Mouse (Mus musculus): ENCODE measurements around the gene Tbpl1. TPM values are rescaled to one million over a fixed set of nuclear protein-coding genes. Genes with fewer than 3 reads are reported as not detected.

Tbpl1 gene
- polyA plus RNA-seq, 1 experiment from 2014 or later = 111 TPM

GRCm38 (mm10) chr10:22700773-22701172, 31.0 kb downstream of the Tbpl1 start:
- Histone ChIP-seq H3K27me3 (ENCODE audit: control insufficient read depth, insufficient read depth, low read length) (no peaks in the 10 kb centered on the region), H3K9ac (ENCODE audit: low read length) (no peak overlapping the region), H3K4me1 (replicated peaks; ENCODE audit: control insufficient read depth, insufficient read depth, low read length) (no peaks in the 10 kb centered on the region), H3K36me3 (ENCODE audit: control insufficient read depth, insufficient read depth, low read length) (peaks cover under 1% of the 10 kb centered on the region; the same call in 1 of the 2 replicates), H3K4me3 (ENCODE audit: low read depth, low read length) (no peak overlapping the region), H3K4me2 (ENCODE audit: low read depth, low read length, severe bottlenecking) (no peak overlapping the region), H3K27ac (ENCODE audit: low read depth, low read length) (no peak overlapping the region), H3K9me3 (ENCODE audit: control insufficient read depth, low read length) (no peaks in the 10 kb centered on the region)
- WGBS = 94% methylated on average over 9 of the region's 9 CpGs
- DNase-seq (ENCODE audit: low spot score) (no peak), ATAC-seq (replicated peaks; ENCODE audit: low FRiP score) (no peak)

- WGBS = 82% methylated on average over 19 of the region's 19 CpGs
- Histone ChIP-seq H3K4me1 (replicated peaks; ENCODE audit: control insufficient read depth, insufficient read depth, low read length) (no peaks in the 10 kb centered on the region), H3K4me2 (ENCODE audit: low read depth, low read length, severe bottlenecking) (no peak overlapping the region), H3K27me3 (ENCODE audit: control insufficient read depth, insufficient read depth, low read length) (no peaks in the 10 kb centered on the region), H3K27ac (ENCODE audit: low read depth, low read length) (no peak overlapping the region), H3K4me3 (ENCODE audit: low read depth, low read length) (no peak overlapping the region), H3K9me3 (ENCODE audit: control insufficient read depth, low read length) (no peaks in the 10 kb centered on the region), H3K9ac (ENCODE audit: low read length) (no peak overlapping the region), H3K36me3 (ENCODE audit: control insufficient read depth, insufficient read depth, low read length) (no peaks in the 10 kb centered on the region)
- DNase-seq (ENCODE audit: low spot score) (no peak), ATAC-seq (replicated peaks; ENCODE audit: low FRiP score) (no peak)
Observed at GRCm38 (mm10) chr10:22699487-22700335, 32.0 kb downstream of the Tbpl1 start.

- no peaks in the 10 kb centered on the region for H3K9me3 ChIP-seq (ENCODE audit: control insufficient read depth, low read length)
- H3K4me3 ChIP-seq (ENCODE audit: low read depth, low read length) = no peak overlapping the region
- no peak overlapping the region for H3K27ac ChIP-seq (ENCODE audit: low read depth, low read length)
- no peak overlapping the region for H3K9ac ChIP-seq (ENCODE audit: low read length)
- no peaks in the 10 kb centered on the region for H3K36me3 ChIP-seq (ENCODE audit: control insufficient read depth, insufficient read depth, low read length)
- no peaks in the 10 kb centered on the region for H3K4me1 ChIP-seq (replicated peaks; ENCODE audit: control insufficient read depth, insufficient read depth, low read length)
- no peak overlapping the region for H3K4me2 ChIP-seq (ENCODE audit: low read depth, low read length, severe bottlenecking)
- no peaks in the 10 kb centered on the region for H3K27me3 ChIP-seq (ENCODE audit: control insufficient read depth, insufficient read depth, low read length)
- 94% methylated on average over 9 of the region's 9 CpGs for WGBS
- no peak for ATAC-seq (replicated peaks; ENCODE audit: low FRiP score)
- no peak for DNase-seq (ENCODE audit: low spot score)
Observed at GRCm38 (mm10) chr10:22698158-22698953, 33.4 kb downstream of the Tbpl1 start.

- DNase-seq (ENCODE audit: low spot score) = no peak
- no peaks in the 10 kb centered on the region for H3K27me3 ChIP-seq (ENCODE audit: control insufficient read depth, insufficient read depth, low read length)
- ATAC-seq (replicated peaks; ENCODE audit: low FRiP score) = no peak
- H3K9ac ChIP-seq (ENCODE audit: low read length) = no peak overlapping the region
- no peaks in the 10 kb centered on the region for H3K36me3 ChIP-seq (ENCODE audit: control insufficient read depth, insufficient read depth, low read length)
- no peak overlapping the region for H3K4me2 ChIP-seq (ENCODE audit: low read depth, low read length, severe bottlenecking)
- H3K4me3 ChIP-seq (ENCODE audit: low read depth, low read length) = no peak overlapping the region
- no peaks in the 10 kb centered on the region for H3K9me3 ChIP-seq (ENCODE audit: control insufficient read depth, low read length)
- no peak overlapping the region for H3K27ac ChIP-seq (ENCODE audit: low read depth, low read length)
- no peaks in the 10 kb centered on the region for H3K4me1 ChIP-seq (replicated peaks; ENCODE audit: control insufficient read depth, insufficient read depth, low read length)
- 91% methylated on average over 7 of the region's 7 CpGs for WGBS
Observed at GRCm38 (mm10) chr10:22696864-22697263, 34.9 kb downstream of the Tbpl1 start.

- Histone ChIP-seq H3K4me1 (replicated peaks; ENCODE audit: control insufficient read depth, insufficient read depth, low read length) (no peaks in the 10 kb centered on the region), H3K4me2 (ENCODE audit: low read depth, low read length, severe bottlenecking) (no peak overlapping the region), H3K4me3 (ENCODE audit: low read depth, low read length) (no peak overlapping the region), H3K9me3 (ENCODE audit: control insufficient read depth, low read length) (no peaks in the 10 kb centered on the region), H3K9ac (ENCODE audit: low read length) (no peak overlapping the region), H3K36me3 (ENCODE audit: control insufficient read depth, insufficient read depth, low read length) (no peaks in the 10 kb centered on the region), H3K27ac (ENCODE audit: low read depth, low read length) (no peak overlapping the region), H3K27me3 (ENCODE audit: control insufficient read depth, insufficient read depth, low read length) (no peaks in the 10 kb centered on the region)
- DNase-seq (ENCODE audit: low spot score) = no peak
- no peak for ATAC-seq (replicated peaks; ENCODE audit: low FRiP score)
- WGBS = 93% methylated on average over 9 of the region's 9 CpGs
Observed at GRCm38 (mm10) chr10:22696236-22696635, 35.5 kb downstream of the Tbpl1 start.

- Histone ChIP-seq H3K4me1 (replicated peaks; ENCODE audit: control insufficient read depth, insufficient read depth, low read length) (no peaks in the 10 kb centered on the region), H3K36me3 (ENCODE audit: control insufficient read depth, insufficient read depth, low read length) (no peaks in the 10 kb centered on the region), H3K27me3 (ENCODE audit: control insufficient read depth, insufficient read depth, low read length) (no peaks in the 10 kb centered on the region), H3K9ac (ENCODE audit: low read length) (no peak overlapping the region), H3K27ac (ENCODE audit: low read depth, low read length) (no peak overlapping the region), H3K9me3 (ENCODE audit: control insufficient read depth, low read length) (no peaks in the 10 kb centered on the region), H3K4me3 (ENCODE audit: low read depth, low read length) (no peak overlapping the region), H3K4me2 (ENCODE audit: low read depth, low read length, severe bottlenecking) (no peak overlapping the region)
- no peak for DNase-seq (ENCODE audit: low spot score)
- no peak for ATAC-seq (replicated peaks; ENCODE audit: low FRiP score)
- 59% methylated on average over 13 of the region's 13 CpGs for WGBS
Observed at GRCm38 (mm10) chr10:22675848-22676630, 55.7 kb downstream of the Tbpl1 start.

- no peaks in the 10 kb centered on the region for H3K27me3 ChIP-seq (ENCODE audit: control insufficient read depth, insufficient read depth, low read length)
- no peaks in the 10 kb centered on the region for H3K36me3 ChIP-seq (ENCODE audit: control insufficient read depth, insufficient read depth, low read length)
- H3K27ac ChIP-seq (ENCODE audit: low read depth, low read length) = no peak overlapping the region
- DNase-seq (ENCODE audit: low spot score) (no peak), ATAC-seq (replicated peaks; ENCODE audit: low FRiP score) (no peak)
- no peak overlapping the region for H3K4me2 ChIP-seq (ENCODE audit: low read depth, low read length, severe bottlenecking)
- no peak overlapping the region for H3K9ac ChIP-seq (ENCODE audit: low read length)
- WGBS = 90% methylated on average over 8 of the region's 8 CpGs
- H3K4me3 ChIP-seq (ENCODE audit: low read depth, low read length) = no peak overlapping the region
- H3K9me3 ChIP-seq (ENCODE audit: control insufficient read depth, low read length) = no peaks in the 10 kb centered on the region
- H3K4me1 ChIP-seq (replicated peaks; ENCODE audit: control insufficient read depth, insufficient read depth, low read length) = no peaks in the 10 kb centered on the region
Observed at GRCm38 (mm10) chr10:22674176-22674575, 57.6 kb downstream of the Tbpl1 start.

- Histone ChIP-seq H3K4me1 (replicated peaks; ENCODE audit: control insufficient read depth, insufficient read depth, low read length) (no peaks in the 10 kb centered on the region), H3K4me3 (ENCODE audit: low read depth, low read length) (no peak overlapping the region), H3K9ac (ENCODE audit: low read length) (no peak overlapping the region), H3K27ac (ENCODE audit: low read depth, low read length) (no peak overlapping the region), H3K9me3 (ENCODE audit: control insufficient read depth, low read length) (no peaks in the 10 kb centered on the region), H3K36me3 (ENCODE audit: control insufficient read depth, insufficient read depth, low read length) (no peaks in the 10 kb centered on the region), H3K27me3 (ENCODE audit: control insufficient read depth, insufficient read depth, low read length) (no peaks in the 10 kb centered on the region), H3K4me2 (ENCODE audit: low read depth, low read length, severe bottlenecking) (no peak overlapping the region)
- ATAC-seq (replicated peaks; ENCODE audit: low FRiP score) (no peak), DNase-seq (ENCODE audit: low spot score) (no peak)
- 93% methylated on average over 13 of the region's 13 CpGs for WGBS
Observed at GRCm38 (mm10) chr10:22668509-22668908, 63.2 kb downstream of the Tbpl1 start.

All from forebrain, embryonic 11.5 days (tissue).